Mouse (Mus musculus) CH12.LX (cell line): ENCODE results near the gene Lhx9. TPM values are rescaled to one million over a fixed set of nuclear protein-coding genes. Genes with fewer than 3 reads are reported as not detected.

Experiments
- DNase-seq: peaks from one replicate; pipeline ENCODE4 v3.0.0-alpha.2; 2013; ENCODE audit errors: extremely low read depth
- H3K27ac ChIP-seq: 2 replicates; pipeline ENCODE4 v1.5.1; 2012; ENCODE audit warnings: low read depth, mild to moderate bottlenecking, control low read depth, moderate library complexity; ENCODE audit not compliant: insufficient read depth
- H3K27me3 ChIP-seq: replicated peaks from 2 replicates; pipeline ENCODE3; 2012; ENCODE audit warnings: inconsistent platforms
- H3K36me3 ChIP-seq, 2 experiments: replicated peaks in 1 of 2; 2 replicates each; pipeline versions ENCODE3 to v1.6.1; 2012; ENCODE audit warnings: inconsistent platforms in 1 of 2, low read length in 1 of 2, mild to moderate bottlenecking in 1 of 2, mixed read lengths in 1 of 2, moderate library complexity in 1 of 2; ENCODE audit not compliant: control insufficient read depth in 1 of 2, insufficient read depth in 1 of 2
- H3K4me1 ChIP-seq, 2 experiments: 2 replicates each; pipeline ENCODE4 v1.6.1; 2012; ENCODE audit warnings: inconsistent platforms in 1 of 2, moderate library complexity in 1 of 2; ENCODE audit not compliant: insufficient read depth in 2 of 2, control insufficient read depth in 1 of 2
- H3K4me2 ChIP-seq: 2 replicates; pipeline ENCODE4 v1.6.1; 2012; ENCODE audit warnings: low read depth, mild to moderate bottlenecking, control low read depth; ENCODE audit not compliant: poor library complexity, insufficient read depth, severe bottlenecking
- H3K4me3 ChIP-seq, 3 experiments: fragments of 150-350 bp in 1 of 3; sonication (generic) in 1 of 3; replicated peaks in 1 of 3; 2 replicates each; pipeline versions ENCODE3 to v1.5.1; 2011 to 2012; ENCODE audit warnings: low read depth in 2 of 3, low read length in 2 of 3, mild to moderate bottlenecking in 2 of 3, moderate library complexity in 2 of 3, control low read depth in 1 of 3, improper control_type of control experiment in 1 of 3, inconsistent platforms in 1 of 3, mixed read lengths in 1 of 3; ENCODE audit not compliant: poor library complexity in 1 of 3
- H3K79me2 ChIP-seq: replicated peaks from 2 replicates; pipeline ENCODE4 v1.6.1; 2012; ENCODE audit warnings: mild to moderate bottlenecking, moderate library complexity; ENCODE audit not compliant: control insufficient read depth, poor library complexity, insufficient read depth, severe bottlenecking; ENCODE audit errors: extremely low read depth
- H3K9ac ChIP-seq: 2 replicates; pipeline ENCODE4 v1.6.1; 2012; ENCODE audit warnings: low read depth, mild to moderate bottlenecking, control low read depth, moderate library complexity; ENCODE audit not compliant: insufficient read depth
- H3K9me3 ChIP-seq: replicated peaks from 2 replicates; pipeline ENCODE3; 2012; ENCODE audit warnings: low read length, inconsistent platforms, mixed read lengths
- CHD1 ChIP-seq: IDR thresholded peaks from 2 replicates; pipeline ENCODE4 v1.6.1; 2012; ENCODE audit warnings: low read depth, low read length, improper control_type of control experiment, inconsistent platforms
- E2F4 ChIP-seq: IDR thresholded peaks from 2 replicates; pipeline ENCODE4 v1.6.1; 2011; ENCODE audit warnings: low read depth, low read length, improper control_type of control experiment; ENCODE audit not compliant: insufficient replicate concordance
- ELF1 ChIP-seq: IDR thresholded peaks from 2 replicates; pipeline ENCODE4 v1.6.1; 2014; ENCODE audit warnings: low read depth, mild to moderate bottlenecking, inconsistent platforms, low read length, improper control_type of control experiment
- EP300 ChIP-seq: IDR thresholded peaks from 2 replicates; pipeline ENCODE4 v1.6.1; 2011; ENCODE audit warnings: low read length, improper control_type of control experiment
- ETS1 ChIP-seq: conservative IDR thresholded peaks from 2 replicates; pipeline ENCODE4 v1.6.1; 2012; ENCODE audit warnings: low read depth, mild to moderate bottlenecking, inconsistent platforms, low read length, improper control_type of control experiment, moderate library complexity
- IRF4 ChIP-seq: IDR thresholded peaks from 2 replicates; pipeline ENCODE4 v1.6.1; 2014; ENCODE audit warnings: low read depth, mild to moderate bottlenecking, inconsistent platforms, low read length, improper control_type of control experiment
- KAT2A ChIP-seq: IDR thresholded peaks from 2 replicates; pipeline ENCODE4 v1.6.1; 2012; ENCODE audit warnings: low read length, improper control_type of control experiment, inconsistent platforms; ENCODE audit not compliant: insufficient replicate concordance
- MAX ChIP-seq: IDR thresholded peaks from 2 replicates; pipeline ENCODE4 v1.6.1; 2011; ENCODE audit warnings: low read length, improper control_type of control experiment
- MEF2A ChIP-seq: IDR thresholded peaks from 2 replicates; pipeline ENCODE4 v1.6.1; 2014; ENCODE audit warnings: low read depth, mild to moderate bottlenecking, inconsistent platforms, low read length, improper control_type of control experiment, borderline replicate concordance
- MXI1 ChIP-seq: IDR thresholded peaks from 2 replicates; pipeline ENCODE4 v1.6.1; 2011; ENCODE audit warnings: mild to moderate bottlenecking, low read depth, low read length, improper control_type of control experiment
- MYC ChIP-seq: IDR thresholded peaks from 2 replicates; pipeline ENCODE4 v1.6.1; 2011; ENCODE audit warnings: low read depth, mild to moderate bottlenecking, improper control_type of control experiment, low read length
- POLR2A ChIP-seq: IDR thresholded peaks from 2 replicates; pipeline ENCODE4 v1.6.1; 2011; ENCODE audit warnings: low read depth, mild to moderate bottlenecking, improper control_type of control experiment, low read length
- POLR2AphosphoS2 ChIP-seq: IDR thresholded peaks from 2 replicates; pipeline ENCODE4 v1.6.1; 2011; ENCODE audit warnings: low read depth, low read length, improper control_type of control experiment
- SIN3A ChIP-seq: IDR thresholded peaks from 2 replicates; pipeline ENCODE4 v1.6.1; 2012; ENCODE audit warnings: low read length, improper control_type of control experiment, inconsistent platforms
- TBP ChIP-seq: conservative IDR thresholded peaks from 2 replicates; pipeline ENCODE4 v1.6.1; 2011; ENCODE audit warnings: low read depth, low read length, improper control_type of control experiment
- TCF12 ChIP-seq: IDR thresholded peaks from 2 replicates; pipeline ENCODE4 v1.6.1; 2014; ENCODE audit warnings: low read depth, mild to moderate bottlenecking, inconsistent platforms, low read length, improper control_type of control experiment
- UBTF ChIP-seq: IDR thresholded peaks from 2 replicates; pipeline ENCODE4 v1.6.1; 2012; ENCODE audit warnings: low read depth, mild to moderate bottlenecking, inconsistent platforms, low read length, improper control_type of control experiment, moderate library complexity
- ZKSCAN1 ChIP-seq: IDR thresholded peaks from 2 replicates; pipeline ENCODE4 v1.6.1; 2012; ENCODE audit warnings: low read depth, inconsistent platforms, low read length, improper control_type of control experiment, borderline replicate concordance
- ZMIZ1 ChIP-seq: IDR thresholded peaks from 2 replicates; pipeline ENCODE4 v1.6.1; 2012; ENCODE audit warnings: low read depth, mild to moderate bottlenecking, inconsistent platforms, low read length, improper control_type of control experiment
- dilution Hi-C: fragments of 300-500 bp; cut with MboI; formaldehyde crosslinking; loops from 2 replicates; pipeline ENCODE4 v1.14.3; 2020; ENCODE audit warnings: low sequenced_read_pairs; ENCODE audit not compliant: extremely low pct_unique_long_range_greater_than_20kb, extremely low pct_ligation_motif_present
- in situ Hi-C: fragments of 300-500 bp; cut with MboI; formaldehyde crosslinking; loops from 3 replicates; pipeline ENCODE4 v1.14.3; 2019; ENCODE audit warnings: low sequenced_read_pairs, low pct_ligation_motif_present, low pct_unique_long_range_greater_than_20kb, mixed read lengths
- polyA plus RNA-seq: library from polyadenylated mRNA; unstranded; fragments of >175 nt; gene quantifications from 2 replicates; pipeline ENCODE4 v1.2.1, GENCODE M21; 2012; ENCODE audit warnings: low read depth; ENCODE audit not compliant: insufficient read length
- total RNA-seq, 2 experiments: library from RNA; depleted of rRNA; stranded (reverse); fragments of 300-350 nt in 1 of 2; fragments of >200 nt in 1 of 2; gene quantifications; 2 replicates each; pipeline ENCODE4 v1.2.3; 2012 to 2014

Gene Lhx9
- total and polyA plus RNA-seq, 3 experiments = 0.09 to 0.23 (median 0.21) TPM

- Histone ChIP-seq H3K27me3 (no peaks in the 10 kb centered on the region), H3K9me3 (no peaks in the 10 kb centered on the region), H3K36me3 (no peaks in the 10 kb centered on the region), H3K27ac (no peak overlapping the region)
- in situ Hi-C loops = loop anchor here (25.0 kb wide), 2 partner anchors 244 to 319 kb away; no protein-coding TSS in a partner anchor
- TF ChIP-seq SIN3A (no peak), EP300 (no peak), ELF1 (0 out of 2 replicates have a peak, but pooled peaks have one; percentile 14), MAX (peak; percentile 43; the same call in 1 of the 2 replicates), TBP (0 out of 2 replicates have a peak, but pooled peaks have one; percentile 45), MYC (peak; percentile 55; the same call in 1 of the 2 replicates), MXI1 (0 out of 2 replicates have a peak, but pooled peaks have one; percentile 23), E2F4 (no peak), POLR2A (peak; percentile 17; the same call in 1 of the 2 replicates), ZKSCAN1 (no peak), ETS1 (no peak)
- TF ChIP-seq, all 38 proteins: peak for 6
- dilution Hi-C loops = no loop called here
- no peak for DNase-seq
- Histone ChIP-seq H3K4me3 (peak overlapping the region; percentile 8 to 53 (median 45)), H3K4me1 (no peaks in the 10 kb centered on the region; a peak in 1 of 4 replicates), H3K79me2 (no peaks in the 10 kb centered on the region), H3K9ac (peak overlapping the region; percentile 42), H3K4me2 (peak overlapping the region; percentile 77)
Measured at GRCm38 (mm10) chr1:138843361-138844091, 4.9 kb downstream of the Lhx9 start.

GRCm38 (mm10) chr1:138842756-138843155 lies 5.6 kb downstream of the Lhx9 start:
- TF ChIP-seq CHD1 = no peak
- TF ChIP-seq MXI1 = no peak
- no peak for TF ChIP-seq MAX
- no peak for TF ChIP-seq POLR2AphosphoS2
- TF ChIP-seq TBP = no peak
- TF ChIP-seq ZKSCAN1 = no peak
- TF ChIP-seq UBTF = no peak
- TF ChIP-seq ZMIZ1 = no peak
- TF ChIP-seq TCF12 = no peak
- TF ChIP-seq KAT2A = no peak
- TF ChIP-seq EP300 = no peak
- no peak for TF ChIP-seq IRF4
- TF ChIP-seq MEF2A = no peak
- in situ Hi-C loops (loop anchor here (25.0 kb wide), 2 partner anchors 245 to 320 kb away; no protein-coding TSS in a partner anchor), dilution Hi-C loops (no loop called here)
- no peaks in the 10 kb centered on the region; a peak in 1 of 4 replicates for H3K4me1 ChIP-seq
- 0 out of 2 replicates have a peak overlapping the region, but pooled peaks have one; percentile 77 for H3K4me2 ChIP-seq
- no peaks in the 10 kb centered on the region for H3K27me3 ChIP-seq
- DNase-seq = no peak
- no peaks in the 10 kb centered on the region for H3K9me3 ChIP-seq
- H3K79me2 ChIP-seq = no peaks in the 10 kb centered on the region
- H3K4me3 ChIP-seq = no peak overlapping the region
- H3K9ac ChIP-seq = no peak overlapping the region
- no peak overlapping the region for H3K27ac ChIP-seq
- no peaks in the 10 kb centered on the region for H3K36me3 ChIP-seq
